Mouse (Mus musculus) neural tube, embryonic 14.5 days (tissue): ENCODE data around the gene Slc9a2. TPM values are rescaled to one million over a fixed set of nuclear protein-coding genes. Genes with fewer than 3 reads are reported as not detected.
"Not testable (repeated sequence)": the region's sequence is repeated elsewhere in the genome, so short reads cannot be mapped to it uniquely, and the experiment has no call there.

Source experiments
- ATAC-seq: fragments of 200-750 bp; cut with Nextera tagmentation; 2 replicates; pipeline ENCODE4 v1.8.0; 2017; ENCODE audit warnings: low read depth, mild to moderate bottlenecking, moderate TSS enrichment, moderate library complexity
- H3K27ac ChIP-seq: fragments of 300-500 bp; sonication (generic); 2 replicates; pipeline ENCODE4 v1.5.1; 2014; ENCODE audit warnings: low read depth, mild to moderate bottlenecking, control low read depth, low read length, moderate library complexity, mixed read lengths
- H3K27me3 ChIP-seq: fragments of 300-500 bp; sonication (generic); 2 replicates; pipeline ENCODE4 v1.6.1; 2014; ENCODE audit warnings: low read length; ENCODE audit not compliant: control insufficient read depth, insufficient read depth
- H3K36me3 ChIP-seq: fragments of 300-500 bp; sonication (generic); 2 replicates; pipeline ENCODE4 v1.6.1; 2014; ENCODE audit warnings: low read length, mixed read lengths; ENCODE audit not compliant: control insufficient read depth, insufficient read depth
- H3K4me1 ChIP-seq: fragments of 300-500 bp; sonication (generic); 2 replicates; pipeline ENCODE4 v1.6.1; 2014; ENCODE audit warnings: low read length; ENCODE audit not compliant: control insufficient read depth, insufficient read depth
- H3K4me2 ChIP-seq: fragments of 300-500 bp; sonication (generic); 2 replicates; pipeline ENCODE4 v1.6.1; 2014; ENCODE audit warnings: mild to moderate bottlenecking, low read depth, low read length, control low read depth
- H3K4me3 ChIP-seq: fragments of 300-500 bp; sonication (generic); 2 replicates; pipeline ENCODE4 v1.5.1; 2014; ENCODE audit warnings: low read depth, low read length, control low read depth, mixed read lengths
- H3K9ac ChIP-seq: fragments of 300-500 bp; sonication (generic); replicated peaks from 2 replicates; pipeline ENCODE4 v1.6.1; 2014; ENCODE audit warnings: low read depth, mild to moderate bottlenecking, control low read depth, low read length, mixed read lengths
- H3K9me3 ChIP-seq: fragments of 300-500 bp; sonication (generic); 2 replicates; pipeline ENCODE4 v1.6.1; 2016; ENCODE audit warnings: low read length; ENCODE audit not compliant: control insufficient read depth
- WGBS: fragments of 180-500 bp; shearing (Covaris S2); extraction: QIAGEN DNeasy Blood & Tissue Kit; methylation state at CpG from one replicate; pipeline ENCODE4 v1.1.7; 2014; 5-methylcytosine and 5-hydroxymethylcytosine counted together
- polyA plus RNA-seq: library from polyadenylated mRNA; unstranded; fragments of >200 nt; fragmentation: Nextera tagmentation; extraction: Ambion mirVana; gene quantifications from 2 replicates; pipeline ENCODE4 v1.2.1, GENCODE M21; 2014

The Slc9a2 gene
- polyA plus RNA-seq, 1 experiment from 2014 or later: 0.16 TPM

GRCm38 (mm10) chr1:40738246-40738645 lies 57.9 kb downstream of the Slc9a2 start:
- H3K36me3 ChIP-seq, H3K27ac ChIP-seq, H3K4me1 ChIP-seq, H3K9ac ChIP-seq, H3K4me3 ChIP-seq, ATAC-seq, H3K9me3 ChIP-seq, H3K4me2 ChIP-seq, H3K27me3 ChIP-seq: not testable (repeated sequence)
- 96% methylated on average over 9 of the region's 9 CpGs for WGBS

DNA sequence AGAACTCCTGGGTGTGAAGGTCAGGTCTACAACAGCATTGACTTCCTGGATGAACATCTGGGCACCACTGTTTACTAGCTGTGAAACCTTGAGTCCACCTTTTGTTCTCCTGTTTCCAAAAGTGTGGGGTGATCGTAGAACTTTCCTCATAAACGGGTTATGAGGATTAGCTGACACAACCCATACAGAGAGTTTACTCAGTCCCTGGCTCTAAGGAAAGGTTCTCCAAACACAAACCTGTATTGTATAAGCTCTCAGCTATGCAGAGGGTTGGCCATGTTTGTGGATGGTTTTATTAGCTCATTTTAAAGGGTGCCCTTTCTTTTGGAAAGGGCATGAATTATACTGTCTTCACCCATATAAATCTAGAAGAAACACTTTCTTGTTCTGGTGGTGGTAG lies 60.4 kb downstream of the Slc9a2 start:
- no peak overlapping the region for H3K9ac ChIP-seq
- H3K36me3 ChIP-seq: no peaks in the 10 kb centered on the region
- no peak for ATAC-seq
- no peak overlapping the region for H3K4me3 ChIP-seq
- WGBS: 83% methylated on average over 2 of the region's 2 CpGs
- no peaks in the 10 kb centered on the region for H3K4me1 ChIP-seq
- no peaks in the 10 kb centered on the region for H3K9me3 ChIP-seq
- no peak overlapping the region for H3K4me2 ChIP-seq
- no peaks in the 10 kb centered on the region for H3K27me3 ChIP-seq
- H3K27ac ChIP-seq: no peak overlapping the region

GRCm38 (mm10) chr1:40746089-40746488 lies 65.7 kb downstream of the Slc9a2 start:
- no peak for ATAC-seq
- no peaks in the 10 kb centered on the region for H3K27me3 ChIP-seq
- H3K9ac ChIP-seq: no peak overlapping the region
- 81% methylated on average over 5 of the region's 5 CpGs for WGBS
- H3K4me3 ChIP-seq: no peak overlapping the region
- H3K9me3 ChIP-seq: no peaks in the 10 kb centered on the region
- H3K4me1 ChIP-seq: no peaks in the 10 kb centered on the region
- no peak overlapping the region for H3K4me2 ChIP-seq
- no peak overlapping the region for H3K27ac ChIP-seq
- H3K36me3 ChIP-seq: no peaks in the 10 kb centered on the region

GRCm38 (mm10) chr1:40759751-40760445 lies 79.5 kb downstream of the Slc9a2 start:
- H3K36me3 ChIP-seq: no peaks in the 10 kb centered on the region
- H3K27ac ChIP-seq: no peak overlapping the region
- no peak overlapping the region for H3K4me2 ChIP-seq
- WGBS: 83% methylated on average over 6 of the region's 6 CpGs
- H3K9ac ChIP-seq: no peak overlapping the region
- ATAC-seq: no peak
- no peak overlapping the region for H3K4me3 ChIP-seq
- H3K27me3 ChIP-seq: no peaks in the 10 kb centered on the region
- no peaks in the 10 kb centered on the region for H3K9me3 ChIP-seq
- no peaks in the 10 kb centered on the region for H3K4me1 ChIP-seq

- H3K36me3 ChIP-seq: no peaks in the 10 kb centered on the region
- no peaks in the 10 kb centered on the region for H3K27me3 ChIP-seq
- 56% methylated on average over 1 of the region's 1 CpGs for WGBS
- no peak overlapping the region for H3K4me3 ChIP-seq
- H3K9me3 ChIP-seq: no peaks in the 10 kb centered on the region
- H3K9ac ChIP-seq: no peak overlapping the region
- no peaks in the 10 kb centered on the region for H3K4me1 ChIP-seq
- ATAC-seq: no peak
- H3K4me2 ChIP-seq: no peak overlapping the region
- H3K27ac ChIP-seq: no peak overlapping the region
Measured at GRCm38 (mm10) chr1:40764042-40764441, 83.7 kb downstream of the Slc9a2 start.

DNA sequence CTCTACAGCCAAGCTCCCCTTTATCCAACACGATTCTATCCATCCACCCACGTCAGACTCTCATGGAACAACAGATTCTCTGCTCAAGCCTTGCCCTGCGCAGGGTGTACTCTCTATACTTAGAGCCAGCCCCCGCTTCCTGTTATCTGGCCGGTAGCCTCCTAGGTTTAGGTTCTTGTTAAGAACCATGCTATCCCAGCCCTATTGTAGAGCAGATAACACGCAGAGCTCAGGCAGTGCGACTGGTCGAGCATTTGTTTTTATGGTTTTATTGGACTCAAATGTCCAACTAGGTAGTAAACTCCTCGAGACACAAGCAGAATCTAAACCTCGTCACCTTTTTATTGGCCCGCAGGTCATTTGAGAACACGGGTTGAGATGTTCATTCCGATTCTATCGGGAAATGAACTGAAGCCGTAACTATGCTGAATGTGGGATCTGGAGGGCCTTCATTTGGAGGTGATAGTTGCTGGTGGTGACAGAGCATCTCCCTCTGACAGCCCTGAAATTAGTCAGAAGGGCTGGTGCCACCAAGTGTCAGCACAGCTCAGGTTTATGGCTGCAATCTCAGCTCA lies 84.4 kb downstream of the Slc9a2 start:
- WGBS: 35% methylated on average over 15 of the region's 15 CpGs
- Histone ChIP-seq H3K27ac (no peak overlapping the region), H3K4me1 (0 out of 2 replicates have a peak, but pooled peaks cover 3% of the 10 kb centered on the region), H3K9ac (no peak overlapping the region), H3K36me3 (no peaks in the 10 kb centered on the region), H3K4me2 (no peak overlapping the region), H3K9me3 (no peaks in the 10 kb centered on the region), H3K27me3 (no peaks in the 10 kb centered on the region), H3K4me3 (no peak overlapping the region)
- ATAC-seq: no peak

DNA sequence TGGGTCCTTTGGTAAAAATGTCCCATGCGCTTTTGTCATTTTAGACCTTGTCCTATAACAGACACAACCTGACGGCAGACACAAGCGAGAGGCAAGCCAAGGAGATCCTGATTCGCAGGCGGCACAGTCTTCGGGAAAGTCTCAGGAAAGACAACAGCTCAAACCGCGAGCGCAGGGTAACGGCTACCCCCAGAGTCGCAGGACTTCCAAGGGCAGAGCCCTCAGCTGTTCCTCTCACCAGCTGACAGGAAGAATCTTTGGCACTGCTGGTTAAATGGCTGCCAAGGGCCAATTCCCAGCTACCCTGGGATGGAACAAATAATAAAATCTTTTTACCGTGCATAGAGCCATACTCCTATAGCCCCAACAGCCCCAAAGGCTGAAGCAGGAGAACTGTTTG lies 85.1 kb downstream of the Slc9a2 start:
- 75% methylated on average over 12 of the region's 12 CpGs for WGBS
- Histone ChIP-seq H3K4me1 (0 out of 2 replicates have a peak, but pooled peaks cover 3% of the 10 kb centered on the region), H3K36me3 (no peaks in the 10 kb centered on the region), H3K9me3 (no peaks in the 10 kb centered on the region), H3K27ac (no peak overlapping the region), H3K27me3 (no peaks in the 10 kb centered on the region), H3K4me2 (no peak overlapping the region), H3K9ac (no peak overlapping the region), H3K4me3 (no peak overlapping the region)
- ATAC-seq: no peak

DNA sequence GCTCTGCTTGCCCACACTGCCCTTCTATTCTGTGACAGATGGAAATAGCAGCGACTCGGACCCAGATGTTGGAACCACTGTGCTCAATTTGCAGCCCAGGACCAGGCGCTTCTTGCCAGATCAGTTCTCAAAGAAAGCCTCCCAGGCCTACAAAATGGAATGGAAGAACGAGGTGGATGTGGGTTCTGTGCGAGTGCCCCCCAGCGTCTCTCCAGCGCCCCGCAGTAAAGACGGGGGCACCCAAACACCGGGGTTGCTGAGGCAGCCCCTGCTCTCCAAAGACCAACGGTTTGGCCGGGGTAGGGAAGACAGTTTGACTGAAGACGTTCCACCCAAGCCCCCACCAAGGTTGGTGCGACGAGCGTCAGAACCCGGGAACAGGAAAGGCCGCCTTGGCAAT lies 87.2 kb downstream of the Slc9a2 start:
- WGBS: 88% methylated on average over 18 of the region's 18 CpGs

GRCm38 (mm10) chr1:40768606-40769005 lies 88.2 kb downstream of the Slc9a2 start:
- Histone ChIP-seq H3K36me3 (no peaks in the 10 kb centered on the region), H3K4me2 (no peak overlapping the region), H3K27me3 (no peaks in the 10 kb centered on the region), H3K9me3 (no peaks in the 10 kb centered on the region), H3K9ac (no peak overlapping the region), H3K27ac (no peak overlapping the region), H3K4me3 (no peak overlapping the region), H3K4me1 (0 out of 2 replicates have a peak, but pooled peaks cover 3% of the 10 kb centered on the region)
- 29% methylated on average over 6 of the region's 6 CpGs for WGBS
- ATAC-seq: no peak

More for the DNA sequence above, 87.2 kb downstream of the Slc9a2 start:
- H3K36me3 ChIP-seq: no peaks in the 10 kb centered on the region
- H3K4me1 ChIP-seq: 0 out of 2 replicates have a peak, but pooled peaks cover 3% of the 10 kb centered on the region
- no peaks in the 10 kb centered on the region for H3K27me3 ChIP-seq
- no peak overlapping the region for H3K27ac ChIP-seq
- no peak overlapping the region for H3K4me2 ChIP-seq
- no peak overlapping the region for H3K9ac ChIP-seq
- H3K4me3 ChIP-seq: no peak overlapping the region
- no peaks in the 10 kb centered on the region for H3K9me3 ChIP-seq
- ATAC-seq: no peak
